Mouse (Mus musculus) bone marrow, adult 2 months (tissue): ENCODE data around the gene Hoxc5.

Experiments
- CTCF ChIP-seq: fragments of 200-500 bp; IDR thresholded peaks from 2 replicates; pipeline ENCODE4 v1.5.1; 2011; ENCODE audit warnings: low read length, control low read depth; ENCODE audit not compliant: control insufficient read depth, insufficient read depth
- POLR2A ChIP-seq: fragments of 200-500 bp; IDR thresholded peaks from 2 replicates; pipeline ENCODE4 v1.6.1; 2011; ENCODE audit warnings: low read depth, mild to moderate bottlenecking, control low read depth, low read length, borderline replicate concordance; ENCODE audit not compliant: control insufficient read depth

- TF ChIP-seq CTCF (no peak), POLR2A (no peak)
These were observed 86.0 kb downstream of the Hoxc5 start for GRCm38 (mm10) chr15:103053210-103053609.
